Mouse (Mus musculus) embryonic stem cell, embryonic (primary cell): ENCODE measurements around the gene 9430097D07Rik.

ENCODE experiments used
- CTCF ChIA-PET, 4 experiments: fragments of 300-600 bp in 2 of 4; fragments of 350-600 bp in 2 of 4; sonication (Branson Sonifier 250); formaldehyde crosslinking; loops; one replicate each; lab custom pipeline; 2022; ENCODE audit warnings: inconsistent platforms in 2 of 4; lab: Charles Lee
- POLR2A ChIA-PET, 4 experiments: fragments of 300-600 bp in 2 of 4; fragments of 350-600 bp in 2 of 4; sonication (Branson Sonifier 250); formaldehyde crosslinking; loops; one replicate each; lab custom pipeline; 2022; ENCODE audit warnings: antibody characterized with exemption in 4 of 4, inconsistent platforms in 1 of 4; lab: Charles Lee

Gene 9430097D07Rik

GRCm38 (mm10) chr2:32556019-32556418, 19.5 kb downstream of the 9430097D07Rik start:
- ChIA-PET POLR2A (interaction anchor here in 3 of 4 experiments (0.5 to 2.4 kb wide), 8 partner anchors 10 to 582 kb away, joined by 3 to 7 read pairs (median 4); partner anchors contain the start of genes 9430097D07Rik (in 1 of the 3), Dpm2 (in 1 of the 3), Fam102a (in 1 of the 3) and Pip5kl1 (in 1 of the 3)), CTCF (interaction anchor here in 3 of 4 experiments (0.6 to 2.1 kb wide), 6 partner anchors 10 to 151 kb away, joined by 3 to 5 read pairs (median 3); partner anchors contain the start of genes 9430097D07Rik (in 1 of the 3) and Pip5kl1 (in 1 of the 3))

GRCm38 (mm10) chr2:32555484-32555883, 20.0 kb downstream of the 9430097D07Rik start:
- ChIA-PET POLR2A (interaction anchor here in 3 of 4 experiments (0.9 to 2.4 kb wide), 6 partner anchors 9 to 582 kb away, joined by 3 to 7 read pairs (median 5); partner anchors contain the start of genes Dpm2 (in 1 of the 3) and Fam102a (in 1 of the 3)), CTCF (interaction anchor here in 3 of 4 experiments (0.5 to 2.1 kb wide), 8 partner anchors 11 to 1018 kb away, joined by 3 to 9 read pairs (median 3); partner anchors contain the start of genes 9430097D07Rik (in 1 of the 3) and Pip5kl1 (in 1 of the 3))

GRCm38 (mm10) chr2:32553592-32554148, 21.8 kb downstream of the 9430097D07Rik start:
- ChIA-PET CTCF (interaction anchor here in 3 of 4 experiments (0.6 to 2.0 kb wide), 3 partner anchors 8 to 88 kb away, joined by 3 to 9 read pairs (median 8); no protein-coding TSS in a partner anchor), POLR2A (interaction anchor here in 2 of 4 experiments (1.0 to 2.4 kb wide), 3 partner anchors 7 to 30 kb away, joined by 3 to 5 read pairs (median 5); no protein-coding TSS in a partner anchor)

- ChIA-PET POLR2A (interaction anchor here in 3 of 4 experiments (0.8 to 1.6 kb wide), 3 partner anchors 8 to 15 kb away, joined by 3 to 4 read pairs (median 4); no protein-coding TSS in a partner anchor), CTCF (interaction anchor here in 1 of 4 experiments (1.0 kb wide), 1 partner anchor 47 kb away, joined by 9 read pairs; no protein-coding TSS in a partner anchor)
These were observed 24.2 kb downstream of the 9430097D07Rik start for GRCm38 (mm10) chr2:32551236-32551635.

GRCm38 (mm10) chr2:32549764-32550163, 25.7 kb downstream of the 9430097D07Rik start:
- ChIA-PET CTCF (interaction anchor here in 2 of 4 experiments (0.7 to 1.2 kb wide), 4 partner anchors 13 to 485 kb away, joined by 3 to 5 read pairs (median 4); no protein-coding TSS in a partner anchor), POLR2A (interaction anchor here in 3 of 4 experiments (0.6 to 1.6 kb wide), 7 partner anchors 8 to 94 kb away, joined by 3 to 5 read pairs (median 3); partner anchors contain the start of gene Fam102a (in 1 of the 3))

- CTCF ChIA-PET, result interaction anchor here in 1 of 4 experiments (1.1 to 1.2 kb wide), 2 partner anchors 61 to 145 kb away, joined by 3 to 5 read pairs; no protein-coding TSS in a partner anchor
- POLR2A ChIA-PET, result interaction anchor here in 3 of 4 experiments (0.7 to 1.5 kb wide), 5 partner anchors 11 to 39 kb away, joined by 3 to 5 read pairs (median 3); partner anchors contain the start of gene Fam102a (in 1 of the 3)
These were observed 26.3 kb downstream of the 9430097D07Rik start for GRCm38 (mm10) chr2:32549171-32549570.

GRCm38 (mm10) chr2:32547964-32548739, 27.3 kb downstream of the 9430097D07Rik start:
- POLR2A ChIA-PET, result interaction anchor here in 2 of 4 experiments (1.0 to 4.6 kb wide), 3 partner anchors 12 to 22 kb away, joined by 3 to 33 read pairs (median 3); partner anchors contain the start of genes Dpm2 (in 1 of the 2) and Fam102a (in 1 of the 2)
- CTCF ChIA-PET, result no interaction called here

- CTCF ChIA-PET, result interaction anchor here in 1 of 4 experiments (2.2 kb wide), 1 partner anchor 19 kb away, joined by 10 read pairs; no protein-coding TSS in a partner anchor
- POLR2A ChIA-PET, result interaction anchor here in 2 of 4 experiments (1.0 to 4.6 kb wide), 3 partner anchors 11 to 23 kb away, joined by 3 to 33 read pairs (median 3); partner anchors contain the start of genes Dpm2 (in 1 of the 2) and Fam102a (in 1 of the 2)
These were observed 28.1 kb downstream of the 9430097D07Rik start for GRCm38 (mm10) chr2:32547380-32547779.

- POLR2A ChIA-PET, result interaction anchor here in 2 of 4 experiments (0.7 to 4.6 kb wide), 8 partner anchors 8 to 39 kb away, joined by 3 to 33 read pairs (median 4); partner anchors contain the start of gene Fam102a (in 1 of the 2)
These were observed 28.5 kb downstream of the 9430097D07Rik start for GRCm38 (mm10) chr2:32546951-32547350.

GRCm38 (mm10) chr2:32543031-32543449, 32.4 kb downstream of the 9430097D07Rik start:
- CTCF ChIA-PET, result interaction anchor here in 2 of 4 experiments (0.6 kb wide), 2 partner anchors 237 to 668 kb away, joined by 3 read pairs; no protein-coding TSS in a partner anchor
- POLR2A ChIA-PET, result interaction anchor here in 1 of 4 experiments (1.1 to 1.9 kb wide), 6 partner anchors 9 to 896 kb away, joined by 3 to 8 read pairs (median 4); no protein-coding TSS in a partner anchor

More at GRCm38 (mm10) chr2:32546951-32547350, 28.5 kb downstream of the 9430097D07Rik start:
- CTCF ChIA-PET, result interaction anchor here in 3 of 4 experiments (0.6 to 2.2 kb wide), 3 partner anchors 20 to 60 kb away, joined by 3 to 10 read pairs (median 3); no protein-coding TSS in a partner anchor

GRCm38 (mm10) chr2:32541986-32542573, 33.4 kb downstream of the 9430097D07Rik start:
- ChIA-PET CTCF (interaction anchor here in 1 of 4 experiments (2.8 kb wide), 1 partner anchor 53 kb away, joined by 8 read pairs; no protein-coding TSS in a partner anchor), POLR2A (interaction anchor here in 3 of 4 experiments (0.6 to 1.9 kb wide), 13 partner anchors 8 to 120 kb away, joined by 3 to 8 read pairs (median 3); partner anchors contain the start of gene St6galnac4 (in 1 of the 3))

- CTCF ChIA-PET, result interaction anchor here in 1 of 4 experiments (2.8 kb wide), 1 partner anchor 52 kb away, joined by 8 read pairs; no protein-coding TSS in a partner anchor
- POLR2A ChIA-PET, result interaction anchor here in 2 of 4 experiments (0.6 to 1.9 kb wide), 10 partner anchors 8 to 120 kb away, joined by 3 to 8 read pairs (median 3); partner anchors contain the start of gene St6galnac4 (in 1 of the 2)
These were observed 34.1 kb downstream of the 9430097D07Rik start for GRCm38 (mm10) chr2:32541333-32541908.

GRCm38 (mm10) chr2:32539452-32539981, 36.0 kb downstream of the 9430097D07Rik start:
- POLR2A ChIA-PET, result interaction anchor here in 2 of 4 experiments (0.7 to 1.2 kb wide), 3 partner anchors 19 to 323 kb away, joined by 3 to 5 read pairs (median 3); no protein-coding TSS in a partner anchor
- CTCF ChIA-PET, result interaction anchor here in 2 of 4 experiments (0.7 to 0.8 kb wide), 2 partner anchors 17 to 52 kb away, joined by 3 to 4 read pairs; no protein-coding TSS in a partner anchor

- ChIA-PET POLR2A (interaction anchor here in 1 of 4 experiments (1.1 kb wide), 1 partner anchor 11 kb away, joined by 3 read pairs; no protein-coding TSS in a partner anchor), CTCF (interaction anchor here in 1 of 4 experiments (1.2 kb wide), 1 partner anchor 45 kb away, joined by 3 read pairs; no protein-coding TSS in a partner anchor)
These were observed 37.0 kb downstream of the 9430097D07Rik start for GRCm38 (mm10) chr2:32538461-32538860.

GRCm38 (mm10) chr2:32537941-32538340, 37.5 kb downstream of the 9430097D07Rik start:
- POLR2A ChIA-PET, result interaction anchor here in 2 of 4 experiments (1.1 to 3.5 kb wide), 4 partner anchors 12 to 69 kb away, joined by 3 to 14 read pairs (median 7); no protein-coding TSS in a partner anchor
- CTCF ChIA-PET, result interaction anchor here in 1 of 4 experiments (1.2 kb wide), 1 partner anchor 46 kb away, joined by 3 read pairs; no protein-coding TSS in a partner anchor
